Mouse (Mus musculus): ENCODE measurements around the gene E130208F15Rik. TPM values are rescaled to one million over a fixed set of nuclear protein-coding genes. Genes with fewer than 3 reads are reported as not detected.
A peak's percentile ranks its signal among the peaks of the same experiment; 100 is the strongest.

Gene E130208F15Rik
- polyA plus RNA-seq, 1 experiment from 2014 or later, result not detected

DNA sequence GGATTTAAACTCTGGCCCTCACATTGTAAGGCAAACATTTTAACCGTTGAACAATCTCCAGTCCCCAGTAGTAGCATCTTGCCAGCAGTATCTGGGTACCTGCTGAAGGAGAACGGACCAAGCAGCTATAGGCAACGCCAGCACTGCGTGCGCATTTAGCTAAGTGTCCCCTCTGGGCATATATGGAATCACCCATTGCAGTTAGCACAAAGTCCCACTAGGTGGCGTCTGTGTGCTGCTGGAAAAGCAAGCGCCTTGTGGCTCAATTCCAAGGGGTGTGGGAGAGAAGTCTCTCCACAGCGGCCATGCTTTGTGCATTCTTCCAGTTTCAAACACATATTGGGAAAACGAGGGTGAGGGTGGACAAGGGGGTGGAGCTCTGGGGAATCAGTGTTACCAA, 14.8 kb downstream of the E130208F15Rik start:
- ATAC-seq (ENCODE audit: low FRiP score, low TSS enrichment), result peak; percentile 48; the same call in 1 of the 2 replicates
- WGBS, result 4% methylated on average over 9 of the region's 9 CpGs
- H3K9ac ChIP-seq (ENCODE audit: low read depth, low read length), result no peak overlapping the region
- H3K4me3 ChIP-seq (ENCODE audit: low read length), result no peak overlapping the region
- H3K36me3 ChIP-seq (ENCODE audit: control insufficient read depth, insufficient read depth, low read length), result no peaks in the 10 kb centered on the region
- no peak overlapping the region for H3K4me2 ChIP-seq (replicated peaks; ENCODE audit: low read depth, low read length)
- peaks cover 16% of the 10 kb centered on the region; the same call in 1 of the 2 replicates for H3K27me3 ChIP-seq (ENCODE audit: control insufficient read depth, insufficient read depth, low read length)
- no peak overlapping the region for H3K27ac ChIP-seq (ENCODE audit: low read depth, low read length)
- H3K4me1 ChIP-seq (ENCODE audit: control insufficient read depth, insufficient read depth, low read length), result no peaks in the 10 kb centered on the region
- no peaks in the 10 kb centered on the region for H3K9me3 ChIP-seq (ENCODE audit: control insufficient read depth, low read length)

DNA sequence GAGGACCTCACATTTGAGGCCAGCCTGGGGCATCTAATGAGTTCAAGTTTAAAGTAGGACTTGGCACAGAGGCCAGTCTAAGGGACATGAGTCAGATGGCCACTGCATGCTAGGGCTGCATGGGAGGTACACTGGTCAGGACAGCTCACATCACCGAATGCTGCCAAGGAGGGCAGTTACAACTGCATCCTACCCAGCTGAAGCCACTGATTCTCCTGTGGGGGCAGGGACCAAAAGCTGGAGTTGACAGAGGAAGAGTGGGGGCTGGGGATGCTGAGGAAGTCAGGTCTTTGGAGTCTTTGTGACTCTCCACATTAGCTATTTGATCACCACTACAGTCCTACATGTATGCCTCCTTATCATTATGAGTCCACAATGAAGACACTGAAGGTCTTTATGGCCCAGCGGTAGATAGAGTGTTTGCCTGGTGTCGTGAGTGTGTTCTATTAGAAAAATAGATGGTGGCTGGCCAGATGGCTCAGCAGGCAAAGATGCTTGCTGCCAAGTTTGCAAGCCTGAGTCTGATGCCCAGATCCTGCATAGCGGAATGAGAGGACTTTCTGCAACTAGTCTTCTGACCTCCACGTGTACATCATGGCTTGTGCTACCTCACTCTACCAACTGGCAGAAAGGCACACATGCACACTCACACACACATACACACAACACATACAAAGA, 18.0 kb downstream of the E130208F15Rik start:
- Histone ChIP-seq H3K4me3 (ENCODE audit: low read length) (no peak overlapping the region), H3K4me2 (replicated peaks; ENCODE audit: low read depth, low read length) (no peak overlapping the region), H3K4me1 (ENCODE audit: control insufficient read depth, insufficient read depth, low read length) (no peaks in the 10 kb centered on the region), H3K9me3 (ENCODE audit: control insufficient read depth, low read length) (no peaks in the 10 kb centered on the region), H3K27me3 (ENCODE audit: control insufficient read depth, insufficient read depth, low read length) (peaks cover 16% of the 10 kb centered on the region; the same call in 1 of the 2 replicates), H3K27ac (ENCODE audit: low read depth, low read length) (no peak overlapping the region), H3K9ac (ENCODE audit: low read depth, low read length) (no peak overlapping the region), H3K36me3 (ENCODE audit: control insufficient read depth, insufficient read depth, low read length) (no peaks in the 10 kb centered on the region)
- 68% methylated on average over 5 of the region's 5 CpGs for WGBS
- ATAC-seq (ENCODE audit: low FRiP score, low TSS enrichment), result no peak

DNA sequence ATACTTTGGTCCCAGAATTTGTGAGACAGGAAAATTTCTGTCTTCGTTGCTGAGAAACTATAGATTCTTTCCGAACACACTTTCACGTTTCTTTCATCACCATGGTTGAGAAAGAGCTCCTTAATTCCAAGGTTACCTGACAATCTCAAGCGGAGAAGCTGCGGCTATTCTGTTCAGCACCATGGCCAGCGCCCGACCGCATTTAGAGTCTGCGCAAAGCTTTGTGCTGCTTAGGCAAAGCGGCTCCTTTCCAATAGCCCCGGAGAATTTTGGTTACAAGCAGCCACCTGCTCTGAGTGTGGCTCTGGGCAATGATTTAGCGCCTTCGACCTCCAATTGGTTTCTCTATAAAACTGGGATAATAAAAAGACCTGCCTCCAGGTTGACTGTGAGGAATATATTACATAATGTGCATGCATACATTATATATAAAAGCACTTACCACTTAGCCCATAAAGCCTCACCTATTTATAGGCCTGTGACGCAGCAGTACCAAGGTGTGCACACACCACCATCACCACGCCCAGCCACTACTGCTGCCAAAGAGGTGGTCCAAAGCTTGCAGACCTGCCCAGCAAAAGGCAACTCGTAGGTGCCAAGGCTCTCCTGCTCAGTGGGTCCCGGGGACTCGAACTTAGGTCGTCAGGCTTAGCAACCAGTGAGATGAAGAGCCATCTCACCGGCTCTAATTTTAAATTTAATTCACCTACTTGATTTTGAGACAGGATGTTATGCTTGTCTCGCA, 25.3 kb downstream of the E130208F15Rik start:
- Histone ChIP-seq H3K36me3 (ENCODE audit: control insufficient read depth, insufficient read depth, low read length) (no peaks in the 10 kb centered on the region), H3K27ac (ENCODE audit: low read depth, low read length) (no peak overlapping the region), H3K9ac (ENCODE audit: low read depth, low read length) (no peak overlapping the region), H3K27me3 (ENCODE audit: control insufficient read depth, insufficient read depth, low read length) (peaks cover 5% of the 10 kb centered on the region; the same call in 1 of the 2 replicates), H3K9me3 (ENCODE audit: control insufficient read depth, low read length) (no peaks in the 10 kb centered on the region), H3K4me3 (ENCODE audit: low read length) (no peak overlapping the region), H3K4me2 (replicated peaks; ENCODE audit: low read depth, low read length) (no peak overlapping the region), H3K4me1 (ENCODE audit: control insufficient read depth, insufficient read depth, low read length) (no peaks in the 10 kb centered on the region)
- 28% methylated on average over 21 of the region's 21 CpGs for WGBS
- ATAC-seq (ENCODE audit: low FRiP score, low TSS enrichment), result no peak

DNA sequence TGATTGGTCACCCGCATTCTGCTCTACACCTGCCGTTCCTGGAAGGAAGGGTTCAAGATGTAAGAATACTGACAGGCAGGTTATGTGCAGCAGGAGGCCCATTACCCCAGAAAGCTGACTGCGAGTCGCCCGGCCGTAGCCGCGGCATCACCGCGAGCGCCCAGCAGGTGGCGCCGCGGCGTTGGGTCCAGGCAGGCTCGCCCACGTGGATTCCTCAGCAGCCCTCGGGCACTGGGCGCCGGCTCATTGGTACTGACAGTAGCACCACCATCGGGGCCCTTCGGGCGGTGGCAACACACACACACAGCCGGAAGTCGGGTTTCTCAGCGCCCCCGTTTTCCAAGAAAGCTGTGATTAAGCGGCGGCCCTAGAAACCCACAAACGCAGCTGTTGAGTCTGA, 26.3 kb downstream of the E130208F15Rik start:
- Histone ChIP-seq H3K4me1 (ENCODE audit: control insufficient read depth, insufficient read depth, low read length) (no peaks in the 10 kb centered on the region), H3K27ac (ENCODE audit: low read depth, low read length) (no peak overlapping the region), H3K9me3 (ENCODE audit: control insufficient read depth, low read length) (no peaks in the 10 kb centered on the region), H3K9ac (ENCODE audit: low read depth, low read length) (no peak overlapping the region), H3K4me3 (ENCODE audit: low read length) (no peak overlapping the region), H3K36me3 (ENCODE audit: control insufficient read depth, insufficient read depth, low read length) (no peaks in the 10 kb centered on the region), H3K4me2 (replicated peaks; ENCODE audit: low read depth, low read length) (no peak overlapping the region), H3K27me3 (ENCODE audit: control insufficient read depth, insufficient read depth, low read length) (peaks cover 5% of the 10 kb centered on the region; the same call in 1 of the 2 replicates)
- peak; percentile 48; the same call in 1 of the 2 replicates for ATAC-seq (ENCODE audit: low FRiP score, low TSS enrichment)
- WGBS, result 2% methylated on average over 29 of the region's 30 CpGs

DNA sequence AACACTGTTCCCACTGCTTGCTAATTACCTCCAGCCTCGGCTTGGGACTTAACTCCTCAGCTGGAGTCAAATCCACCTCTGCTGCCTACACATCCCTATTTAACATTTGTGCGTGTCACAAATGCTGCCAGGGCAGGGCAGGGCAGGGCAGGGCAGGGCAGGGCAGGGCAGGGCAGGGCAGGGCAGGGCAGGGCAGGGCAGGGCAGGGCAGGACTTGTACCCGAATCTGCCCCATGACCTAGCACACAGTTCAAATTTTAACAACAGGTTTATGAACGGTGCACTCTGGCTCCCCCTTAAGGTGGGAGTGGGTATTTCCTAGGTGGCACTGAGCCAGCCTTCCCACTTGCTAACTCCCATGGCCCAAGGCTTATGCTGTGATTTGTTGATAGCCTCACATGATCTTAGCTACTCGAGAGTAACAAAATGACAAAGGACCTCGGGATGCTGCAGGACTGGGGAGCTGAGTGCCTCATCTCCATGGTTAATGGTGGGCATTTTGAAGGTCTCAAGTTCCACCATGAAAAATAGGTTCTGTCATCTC, 31.8 kb downstream of the E130208F15Rik start:
- Histone ChIP-seq H3K9me3 (ENCODE audit: control insufficient read depth, low read length) (no peaks in the 10 kb centered on the region), H3K4me3 (ENCODE audit: low read length) (no peak overlapping the region), H3K27ac (ENCODE audit: low read depth, low read length) (no peak overlapping the region), H3K27me3 (ENCODE audit: control insufficient read depth, insufficient read depth, low read length) (no peaks in the 10 kb centered on the region), H3K4me1 (ENCODE audit: control insufficient read depth, insufficient read depth, low read length) (0 out of 2 replicates have a peak, but pooled peaks cover 4% of the 10 kb centered on the region), H3K36me3 (ENCODE audit: control insufficient read depth, insufficient read depth, low read length) (no peaks in the 10 kb centered on the region), H3K9ac (ENCODE audit: low read depth, low read length) (no peak overlapping the region), H3K4me2 (replicated peaks; ENCODE audit: low read depth, low read length) (no peak overlapping the region)
- whole genome bisulfite sequencing, result 10% methylated on average over 6 of the region's 6 CpGs
- ATAC-seq (ENCODE audit: low FRiP score, low TSS enrichment), result no peak

DNA sequence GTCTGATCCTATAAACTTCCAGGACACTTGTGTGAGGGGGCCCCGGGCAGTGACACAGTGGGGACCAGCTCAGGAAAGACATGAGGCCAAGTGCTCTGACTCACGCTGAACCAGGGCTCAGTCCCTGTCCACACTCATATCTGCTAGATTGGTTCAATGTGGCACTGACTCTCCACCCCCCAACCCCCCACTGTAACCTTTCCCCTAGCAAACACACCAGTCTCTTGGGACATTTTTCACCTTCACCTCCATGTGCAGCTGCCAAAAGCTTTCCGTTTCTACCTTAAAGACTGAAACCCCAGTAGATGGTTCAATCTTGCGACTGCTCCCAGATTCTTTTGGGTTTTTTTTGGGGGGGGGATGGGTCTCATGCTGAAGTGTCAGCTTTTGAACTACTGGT, 32.5 kb downstream of the E130208F15Rik start:
- Histone ChIP-seq H3K4me3 (ENCODE audit: low read length) (no peak overlapping the region), H3K27ac (ENCODE audit: low read depth, low read length) (no peak overlapping the region), H3K9ac (ENCODE audit: low read depth, low read length) (no peak overlapping the region), H3K27me3 (ENCODE audit: control insufficient read depth, insufficient read depth, low read length) (no peaks in the 10 kb centered on the region), H3K9me3 (ENCODE audit: control insufficient read depth, low read length) (no peaks in the 10 kb centered on the region), H3K4me2 (replicated peaks; ENCODE audit: low read depth, low read length) (no peak overlapping the region), H3K36me3 (ENCODE audit: control insufficient read depth, insufficient read depth, low read length) (no peaks in the 10 kb centered on the region), H3K4me1 (ENCODE audit: control insufficient read depth, insufficient read depth, low read length) (0 out of 2 replicates have a peak, but pooled peaks cover 6% of the 10 kb centered on the region)
- 65% methylated on average over 4 of the region's 4 CpGs for WGBS
- ATAC-seq (ENCODE audit: low FRiP score, low TSS enrichment), result no peak

DNA sequence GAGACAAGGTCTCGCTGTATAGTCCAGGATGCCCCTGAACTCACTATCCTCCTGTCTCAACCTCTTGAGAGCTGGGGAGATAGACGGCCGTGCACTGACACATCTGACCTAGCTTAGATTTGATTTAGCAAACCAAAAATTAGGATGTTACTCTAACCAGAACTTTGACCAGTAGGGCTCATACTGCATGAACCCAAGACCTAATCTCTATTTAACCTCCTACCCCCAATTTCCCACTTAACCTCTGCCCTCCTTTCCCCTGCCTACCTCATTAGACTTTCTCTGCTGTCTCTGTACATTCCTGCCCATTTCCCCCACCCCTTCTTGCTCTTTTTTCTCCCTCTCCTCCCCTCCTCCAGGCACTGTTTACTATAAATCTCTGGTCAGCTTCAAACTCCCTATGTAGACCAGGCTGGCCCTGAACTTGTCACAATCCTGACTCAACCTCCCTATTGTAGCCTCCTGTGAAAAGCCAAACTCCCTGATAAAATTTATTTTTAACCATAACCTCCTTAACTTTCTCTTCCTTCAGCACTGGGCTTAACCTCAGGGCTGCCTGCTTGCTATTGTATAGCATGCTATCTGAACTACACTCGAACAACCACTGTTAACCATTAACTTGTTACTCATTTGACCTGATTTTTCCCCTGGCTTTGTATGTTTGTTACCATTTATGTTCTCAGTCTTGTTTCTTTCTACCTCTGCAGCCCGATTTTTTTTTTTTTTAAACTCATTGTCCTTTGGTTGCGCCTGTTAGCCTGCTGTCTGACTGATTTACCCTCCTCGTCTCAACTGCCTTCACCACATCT, 37.0 kb downstream of the E130208F15Rik start:
- 0 out of 2 replicates have a peak, but pooled peaks cover 6% of the 10 kb centered on the region for H3K36me3 ChIP-seq (ENCODE audit: control insufficient read depth, insufficient read depth, low read length)
- no peaks in the 10 kb centered on the region for H3K9me3 ChIP-seq (ENCODE audit: control insufficient read depth, low read length)
- H3K4me2 ChIP-seq (replicated peaks; ENCODE audit: low read depth, low read length), result peak overlapping the region; percentile 22
- WGBS, result 64% methylated on average over 7 of the region's 7 CpGs
- H3K4me3 ChIP-seq (ENCODE audit: low read length), result no peak overlapping the region; the same call in 1 of the 2 replicates
- H3K9ac ChIP-seq (ENCODE audit: low read depth, low read length), result 0 out of 2 replicates have a peak overlapping the region, but pooled peaks have one; percentile 5
- no peaks in the 10 kb centered on the region for H3K27me3 ChIP-seq (ENCODE audit: control insufficient read depth, insufficient read depth, low read length)
- peaks cover 21% of the 10 kb centered on the region; the same call in 1 of the 2 replicates for H3K4me1 ChIP-seq (ENCODE audit: control insufficient read depth, insufficient read depth, low read length)
- H3K27ac ChIP-seq (ENCODE audit: low read depth, low read length), result peak overlapping the region; percentile 93
- no peak for ATAC-seq (ENCODE audit: low FRiP score, low TSS enrichment)

DNA sequence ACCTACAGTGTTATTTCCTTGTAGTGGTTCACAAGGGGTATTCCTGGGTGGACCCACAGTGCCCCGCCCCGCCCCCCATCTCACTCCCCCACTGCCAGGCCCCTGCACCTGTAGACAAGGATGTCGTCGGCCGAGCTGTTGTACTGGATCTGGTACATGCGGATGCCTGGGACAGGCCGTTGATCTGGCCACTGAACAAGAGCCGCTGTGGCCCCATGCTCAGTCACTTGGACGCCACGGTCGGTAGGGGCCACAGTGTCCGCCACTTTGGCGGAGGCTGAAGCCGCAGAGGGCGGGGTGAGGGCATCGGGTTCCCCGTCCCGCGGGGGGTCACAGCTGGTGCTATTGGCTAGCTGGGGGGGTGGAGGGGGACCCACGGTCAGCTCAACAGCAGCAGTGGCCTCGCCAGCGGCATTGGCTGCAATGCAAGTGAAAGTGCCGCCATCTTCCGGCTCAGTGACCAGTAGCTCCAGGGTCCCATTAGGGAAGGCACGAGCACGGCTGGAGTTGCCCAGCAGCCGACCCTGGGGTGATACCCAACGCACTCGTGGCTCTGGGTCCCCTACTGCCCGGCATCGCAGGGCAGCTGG, 37.8 kb downstream of the E130208F15Rik start:
- H3K9me3 ChIP-seq (ENCODE audit: control insufficient read depth, low read length), result no peaks in the 10 kb centered on the region
- H3K4me1 ChIP-seq (ENCODE audit: control insufficient read depth, insufficient read depth, low read length), result peaks cover 21% of the 10 kb centered on the region; the same call in 1 of the 2 replicates
- H3K27ac ChIP-seq (ENCODE audit: low read depth, low read length), result peak overlapping the region; percentile 93
- 0 out of 2 replicates have a peak overlapping the region, but pooled peaks have one; percentile 5 for H3K9ac ChIP-seq (ENCODE audit: low read depth, low read length)
- H3K4me3 ChIP-seq (ENCODE audit: low read length), result no peak overlapping the region; the same call in 1 of the 2 replicates
- 0 out of 2 replicates have a peak, but pooled peaks cover 6% of the 10 kb centered on the region for H3K36me3 ChIP-seq (ENCODE audit: control insufficient read depth, insufficient read depth, low read length)
- WGBS, result 75% methylated on average over 31 of the region's 31 CpGs
- H3K27me3 ChIP-seq (ENCODE audit: control insufficient read depth, insufficient read depth, low read length), result peaks cover 4% of the 10 kb centered on the region; the same call in 1 of the 2 replicates
- H3K4me2 ChIP-seq (replicated peaks; ENCODE audit: low read depth, low read length), result peak overlapping the region; percentile 22
- ATAC-seq (ENCODE audit: low FRiP score, low TSS enrichment), result no peak

All from kidney, embryonic 14.5 days (tissue).